ENCODE assay signal across 9 mouse cellular contexts in genomic region chr10:70686505-70686904, GRCm38 (mm10). TPM values are rescaled to one million over a fixed set of nuclear protein-coding genes. Genes with fewer than 3 reads are reported as not detected.
A peak's percentile ranks its signal among the peaks of the same experiment; 100 is the strongest.
DNase-seq lines count a peak whose midpoint lies in the region; ATAC-seq lines count a peak whose summit lies in the region.
"Had no signal": no experiment of that assay in that cellular context is flagged by ENCODE, and none has a peak within 500 bp of the region (broad histone marks: within the 10 kb centered on the region; RNA-seq: fewer than 3 reads in every experiment).

No protein-coding gene starts in this region.

- peaks cover 14% of the 10 kb centered on the region for H3K4me1 ChIP-seq in forebrain, embryonic 12.5 days

- no peak overlapping the region for H3K9ac ChIP-seq in forebrain, embryonic 12.5 days

- 0 out of 2 replicates have a peak overlapping the region, but pooled peaks have one; percentile 0 for H3K4me2 ChIP-seq in forebrain, embryonic 12.5 days

- 3% methylated on average over 3 of the region's 3 CpGs for WGBS in forebrain, embryonic 12.5 days

- peak; percentile 81; the same call in 1 of the 2 replicates for ATAC-seq in forebrain, embryonic 12.5 days (ENCODE audit: low FRiP score)
- no peak for ATAC-seq in erythroid progenitor cell, adult 5-6 weeks (replicated peaks; ENCODE audit: low FRiP score, poor library complexity, severe bottlenecking)

- peak; percentile 62 for DNase-seq in kidney, adult 11 months
- DNase-seq in kidney, adult 18-20 months = no peak
- DNase-seq in layer of hippocampus, postnatal 10 days (ENCODE audit: low spot score in 2 of 2) = peak; percentile 36 to 65
- DNase-seq in retina, postnatal 1 day = peak; percentile 93
- no peak for DNase-seq in gastrocnemius, postnatal 36 days
- DNase-seq in lung, postnatal 4 days = no peak

- H3K4me3 ChIP-seq in forebrain, embryonic 12.5 days (replicated peaks) = no peak overlapping the region

- H3K27ac ChIP-seq in forebrain, embryonic 12.5 days = peak overlapping the region; percentile 65

- 0 out of 2 replicates have a peak, but pooled peaks cover 7% of the 10 kb centered on the region for H3K9me3 ChIP-seq in forebrain, embryonic 12.5 days

- intact Hi-C loops in gastrocnemius, postnatal 36 days (cut with DNase I) = no loop called here

- no peaks in the 10 kb centered on the region for H3K27me3 ChIP-seq in forebrain, embryonic 12.5 days

- no peaks in the 10 kb centered on the region for H3K36me3 ChIP-seq in forebrain, embryonic 12.5 days (replicated peaks)

RNA-seq across cellular contexts. Expression of gene Phyhipl, which starts 30.7 kb away (rescaled TPM):
- polyA plus RNA-seq in forebrain, embryonic 12.5 days (2016; fragmentation: Nextera tagmentation; extraction: Ambion mirVana) = 55.0 and 61.4 TPM in 2 replicates
- total RNA-seq in layer of hippocampus, postnatal 10 days (2021) = 100 to 1,000 TPM; 161 to 188 TPM
- total RNA-seq in gastrocnemius, postnatal 36 days (2021) = not detected
- not detected in 2 replicates for total RNA-seq in erythroid progenitor cell, adult 5-6 weeks (2015; ENCODE audit: low replicate concordance)
- total RNA-seq in erythroid progenitor cell, adult 5-6 weeks (2017; ENCODE audit: low replicate concordance) = not detected in 2 replicates
- total RNA-seq: granulocyte monocyte progenitor cell, adult 5-6 weeks had no signal

Comparison
In these comparisons a context has a peak if more than half of its experiments do, and no peak if none do; other contexts are left out.
1. DNase-seq: peak in kidney, adult 11 months (single experiment), layer of hippocampus, postnatal 10 days (2 of 2) and retina, postnatal 1 day (single experiment); none in kidney, adult 18-20 months (single experiment), gastrocnemius, postnatal 36 days (0 of 2) and lung, postnatal 4 days (0 of 2).
2. RNA of gene Phyhipl, which starts 30.7 kb away (total RNA-seq): 161 to 188 TPM in layer of hippocampus, postnatal 10 days; not detected in gastrocnemius, postnatal 36 days and not detected in erythroid progenitor cell, adult 5-6 weeks; every median in the first group is over 100 times any median in the second.